Mouse (Mus musculus): Measurements from ENCODE around the gene 4930432K21Rik. TPM values are rescaled to one million over a fixed set of nuclear protein-coding genes. Genes with fewer than 3 reads are reported as not detected.

4930432K21Rik gene
- total RNA-seq, 2 experiments from 2014 or later: 2.0 to 2.8 TPM

GRCm38 (mm10) chr8:84125656-84126055 lies 22.2 kb upstream of the 4930432K21Rik start, which contains the start of gene Podnl1:
Gene Podnl1, plus strand, starts transcription at chr8:84125989.
- DNase-seq (ENCODE audit: extremely low spot score in 1 of 2, low spot score in 2 of 2): no peak
- intact Hi-C loops (cut with DNase I): no loop called here
- Histone ChIP-seq H3K27ac (no peak within 1 kb of the TSS), H3K4me3 (no peak within 1 kb of the TSS)
- no peak for TF ChIP-seq CTCF (IDR thresholded peaks at IDR 0.05)

DNA sequence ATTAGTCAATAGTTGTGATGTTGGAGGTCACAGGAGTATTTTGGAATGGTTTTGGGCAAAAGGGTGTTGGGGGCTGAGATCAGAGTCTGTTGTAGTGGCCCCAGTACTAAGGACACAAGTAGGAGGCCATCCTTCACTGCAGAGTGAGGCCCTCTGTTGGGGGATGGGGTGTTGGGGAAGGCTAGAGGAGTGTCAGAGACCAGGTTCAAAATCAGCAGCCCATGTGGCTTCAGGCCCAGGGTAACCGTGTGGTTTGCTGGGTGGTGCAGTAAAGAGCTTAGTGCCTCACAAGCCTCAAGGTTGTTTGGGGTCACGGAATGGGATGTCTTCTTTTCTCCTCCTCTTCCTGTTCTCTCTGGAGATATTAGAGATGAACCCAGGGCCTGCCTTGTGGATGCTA lies 21.1 kb upstream of the 4930432K21Rik start:
- H3K27ac ChIP-seq: no peak overlapping the region
- H3K4me3 ChIP-seq: no peak overlapping the region
- TF ChIP-seq CTCF (IDR thresholded peaks at IDR 0.05): no peak
- DNase-seq (ENCODE audit: extremely low spot score in 1 of 2, low spot score in 2 of 2): no peak
- intact Hi-C loops (cut with DNase I): no loop called here

DNA sequence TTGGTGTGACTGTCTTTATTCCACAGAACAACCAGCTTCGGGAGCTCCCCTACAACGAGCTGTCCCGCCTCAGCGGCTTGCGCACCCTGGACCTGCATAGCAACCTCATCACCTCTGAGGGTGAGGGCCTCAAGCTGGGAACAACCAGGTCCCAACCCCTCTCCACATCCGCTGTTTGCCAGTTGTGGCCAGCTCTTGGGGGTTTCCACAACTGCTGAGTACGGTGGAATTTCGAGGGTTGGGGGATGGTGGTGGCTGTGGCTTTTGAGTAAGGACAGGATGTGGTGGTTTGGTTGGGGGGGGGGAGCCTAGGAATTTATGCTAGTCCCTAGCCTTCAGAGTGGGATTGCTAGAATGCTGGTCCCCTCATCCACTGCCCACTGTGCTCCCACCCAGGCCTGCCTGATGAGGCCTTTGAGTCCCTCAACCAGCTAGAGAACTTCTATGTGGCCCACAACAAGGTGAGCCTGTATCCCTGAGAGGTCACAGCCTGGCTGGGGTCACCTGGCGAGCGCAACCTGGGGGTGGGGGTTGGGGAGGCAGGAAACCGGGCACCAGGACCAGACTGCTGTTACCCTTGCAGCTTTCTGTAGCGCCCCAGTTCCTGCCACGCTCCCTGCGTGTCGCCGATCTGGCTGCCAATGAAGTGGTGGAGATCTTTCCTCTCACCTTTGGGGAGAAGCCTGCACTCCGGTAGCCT lies 20.5 kb upstream of the 4930432K21Rik start:
- no peak overlapping the region for H3K27ac ChIP-seq
- no peak overlapping the region for H3K4me3 ChIP-seq
- no peak for DNase-seq (ENCODE audit: extremely low spot score in 1 of 2, low spot score in 2 of 2)
- intact Hi-C loops (cut with DNase I): no loop called here
- no peak for TF ChIP-seq CTCF (IDR thresholded peaks at IDR 0.05)

DNA sequence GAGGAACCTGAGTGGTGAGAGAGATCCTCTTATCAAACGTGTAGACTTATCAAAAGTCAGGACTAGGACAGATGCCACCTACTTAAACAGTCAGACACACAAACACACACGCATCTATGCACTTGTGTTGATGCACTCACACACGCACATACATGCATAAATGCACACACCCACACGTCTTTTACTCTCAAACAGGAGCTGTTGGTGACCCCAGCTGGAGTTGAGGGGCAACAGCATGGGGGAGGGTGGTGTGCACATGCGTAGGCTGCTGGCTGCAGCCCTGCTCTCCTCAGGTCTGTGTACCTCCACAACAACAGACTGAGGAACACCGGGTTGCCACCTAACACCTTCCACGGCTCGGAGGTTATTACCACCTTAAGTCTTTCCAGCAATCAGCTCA lies 19.5 kb upstream of the 4930432K21Rik start:
- no peak overlapping the region for H3K27ac ChIP-seq
- no peak for TF ChIP-seq CTCF (IDR thresholded peaks at IDR 0.05)
- intact Hi-C loops (cut with DNase I): no loop called here
- H3K4me3 ChIP-seq: no peak overlapping the region
- no peak for DNase-seq (ENCODE audit: extremely low spot score in 1 of 2, low spot score in 2 of 2)

DNA sequence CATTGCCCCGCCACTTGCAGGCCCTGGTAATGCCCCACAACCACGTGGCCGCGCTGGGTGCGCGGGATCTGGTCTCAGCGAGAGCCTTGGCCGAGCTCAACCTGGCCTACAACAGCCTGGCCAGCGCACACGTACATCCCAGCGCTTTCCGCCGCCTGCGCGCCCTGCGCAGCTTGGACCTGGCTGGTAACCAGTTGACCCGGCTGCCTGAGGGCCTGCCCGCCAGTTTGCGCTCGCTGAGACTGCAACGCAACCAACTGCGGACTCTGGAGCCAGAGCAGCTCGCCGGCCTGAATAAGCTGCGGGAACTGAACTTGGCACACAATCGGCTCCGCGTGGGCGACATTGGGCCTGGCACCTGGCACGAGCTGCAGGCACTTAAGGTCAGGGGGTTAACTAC lies 17.0 kb upstream of the 4930432K21Rik start:
- Histone ChIP-seq H3K4me3 (no peak overlapping the region), H3K27ac (no peak overlapping the region)
- no peak for TF ChIP-seq CTCF (IDR thresholded peaks at IDR 0.05)
- intact Hi-C loops (cut with DNase I): no loop called here
- DNase-seq (ENCODE audit: extremely low spot score in 1 of 2, low spot score in 2 of 2): no peak

DNA sequence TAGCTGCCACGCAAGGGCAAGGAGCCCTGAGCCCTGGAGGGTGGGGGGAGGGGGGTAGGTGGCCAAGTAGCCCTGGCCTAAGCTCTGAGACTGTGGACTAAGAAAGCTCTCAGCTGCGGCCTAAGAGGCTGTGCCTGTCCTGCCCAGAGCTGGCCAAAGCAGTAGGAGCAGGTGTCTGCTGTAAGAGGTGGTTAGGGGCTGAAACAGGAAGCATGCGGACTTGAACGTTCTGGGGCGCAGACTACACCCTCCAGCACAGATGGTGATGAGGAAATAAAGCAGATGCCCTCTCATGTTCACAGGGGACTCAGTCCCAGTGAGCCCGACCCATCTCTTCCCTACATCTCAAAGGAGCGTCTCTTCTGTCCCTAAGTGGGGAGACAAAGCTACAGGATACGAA lies 15.6 kb upstream of the 4930432K21Rik start:
- intact Hi-C loops (cut with DNase I): no loop called here
- DNase-seq (ENCODE audit: extremely low spot score in 1 of 2, low spot score in 2 of 2): no peak
- no peak overlapping the region for H3K27ac ChIP-seq
- H3K4me3 ChIP-seq: no peak overlapping the region
- TF ChIP-seq CTCF (IDR thresholded peaks at IDR 0.05): no peak

- TF ChIP-seq CTCF (IDR thresholded peaks at IDR 0.05): no peak
- Histone ChIP-seq H3K27ac (no peak overlapping the region), H3K4me3 (no peak overlapping the region)
- DNase-seq (ENCODE audit: extremely low spot score in 1 of 2, low spot score in 2 of 2): no peak
- intact Hi-C loops (cut with DNase I): no loop called here
These were observed 10.0 kb upstream of the 4930432K21Rik start for GRCm38 (mm10) chr8:84137848-84138247.

DNA sequence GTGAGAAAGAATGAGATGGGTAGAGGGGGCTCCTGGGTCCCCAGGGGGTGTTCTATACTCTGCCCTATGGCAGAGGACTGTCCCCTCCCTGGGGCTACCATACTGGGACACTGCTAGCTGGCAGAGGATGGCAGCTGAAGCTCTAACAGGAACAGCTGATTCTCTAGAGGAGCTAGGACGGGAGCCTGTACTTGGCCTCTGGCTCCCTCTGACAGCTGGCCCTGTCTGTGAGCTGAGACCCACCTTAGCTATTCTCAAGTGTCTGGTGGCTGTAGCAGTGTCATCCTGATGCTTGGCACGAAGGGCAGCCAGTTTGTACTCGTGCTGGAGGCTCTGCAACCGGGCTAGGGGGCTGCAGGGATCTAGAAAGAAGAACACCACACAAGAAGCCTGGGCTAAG lies 7.0 kb upstream of the 4930432K21Rik start:
- no peak for DNase-seq (ENCODE audit: extremely low spot score in 1 of 2, low spot score in 2 of 2)
- H3K27ac ChIP-seq: no peak overlapping the region
- intact Hi-C loops (cut with DNase I): no loop called here
- no peak overlapping the region for H3K4me3 ChIP-seq
- no peak for TF ChIP-seq CTCF (IDR thresholded peaks at IDR 0.05)

DNA sequence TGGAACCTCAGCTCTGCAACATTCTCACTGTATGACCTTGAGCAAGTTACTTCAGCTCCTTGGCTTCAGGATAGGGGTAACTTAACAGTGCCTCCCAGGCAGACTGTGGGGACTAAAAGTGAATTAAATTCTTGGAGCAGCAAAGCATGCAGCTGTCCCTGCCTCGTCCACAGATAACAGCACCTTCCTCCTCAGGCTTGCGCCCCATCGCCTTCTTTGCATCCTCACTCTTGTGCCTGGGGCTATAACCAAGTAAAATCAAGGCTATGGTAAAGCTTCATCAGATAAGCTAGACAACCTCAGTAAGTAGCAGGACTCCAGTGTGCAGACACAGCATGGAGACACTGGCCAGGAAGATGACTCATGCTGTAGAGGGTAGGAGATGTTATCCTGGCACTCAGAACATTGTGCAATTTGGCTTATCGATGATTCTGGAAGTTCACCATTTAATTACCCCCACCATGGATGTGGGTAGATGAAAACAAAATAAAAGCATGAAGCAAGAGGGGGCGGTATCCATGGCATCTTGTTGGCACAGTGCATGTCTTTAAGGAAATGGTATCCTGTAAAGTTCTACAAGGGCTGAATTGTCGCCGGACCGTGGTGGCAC lies 3.1 kb upstream of the 4930432K21Rik start:
- no peak overlapping the region for H3K4me3 ChIP-seq

GRCm38 (mm10) chr8:84147324-84147766 lies 480 bp upstream of the 4930432K21Rik start:
- peak in 1 of 2 experiments; percentile 23 for DNase-seq (ENCODE audit: extremely low spot score in 1 of 2, low spot score in 2 of 2)
- no peak for TF ChIP-seq CTCF (IDR thresholded peaks at IDR 0.05)
- H3K27ac ChIP-seq: peak overlapping the region; percentile 88
- intact Hi-C loops (cut with DNase I): no loop called here
- H3K4me3 ChIP-seq: peak overlapping the region; percentile 60

More for the DNA sequence above, 3.1 kb upstream of the 4930432K21Rik start:
- no peak for TF ChIP-seq CTCF (IDR thresholded peaks at IDR 0.05)
- no peak for DNase-seq (ENCODE audit: extremely low spot score in 1 of 2, low spot score in 2 of 2)
- H3K27ac ChIP-seq: no peak overlapping the region
- intact Hi-C loops (cut with DNase I): no loop called here

DNA sequence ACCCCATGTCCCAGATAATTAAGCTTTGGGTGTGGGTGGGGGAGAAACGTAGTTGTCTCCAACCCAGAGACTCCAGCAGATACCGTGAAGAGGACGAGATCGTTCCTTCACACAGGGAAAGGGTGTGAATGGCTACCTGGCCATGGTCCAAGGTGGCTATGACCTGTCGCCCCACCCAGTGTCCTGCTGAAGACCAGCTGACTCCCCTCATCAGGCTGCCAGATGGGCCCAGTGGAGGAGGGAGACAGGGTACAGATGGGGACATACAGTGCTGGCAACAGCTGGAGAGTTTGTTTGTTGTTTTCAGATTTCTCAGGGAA lies 666 bp downstream of the 4930432K21Rik start:
- no peak for DNase-seq (ENCODE audit: extremely low spot score in 1 of 2, low spot score in 2 of 2)
- TF ChIP-seq CTCF (IDR thresholded peaks at IDR 0.05): no peak
- Histone ChIP-seq H3K4me3 (peak overlapping the region; percentile 60), H3K27ac (no peak overlapping the region)
- intact Hi-C loops (cut with DNase I): no loop called here

- DNase-seq (ENCODE audit: extremely low spot score in 1 of 2, low spot score in 2 of 2): no peak
- Histone ChIP-seq H3K27ac (no peak overlapping the region), H3K4me3 (no peak overlapping the region)
- no peak for TF ChIP-seq CTCF (IDR thresholded peaks at IDR 0.05)
- intact Hi-C loops (cut with DNase I): no loop called here
These were observed 1.4 kb downstream of the 4930432K21Rik start for GRCm38 (mm10) chr8:84149181-84149580.

DNA sequence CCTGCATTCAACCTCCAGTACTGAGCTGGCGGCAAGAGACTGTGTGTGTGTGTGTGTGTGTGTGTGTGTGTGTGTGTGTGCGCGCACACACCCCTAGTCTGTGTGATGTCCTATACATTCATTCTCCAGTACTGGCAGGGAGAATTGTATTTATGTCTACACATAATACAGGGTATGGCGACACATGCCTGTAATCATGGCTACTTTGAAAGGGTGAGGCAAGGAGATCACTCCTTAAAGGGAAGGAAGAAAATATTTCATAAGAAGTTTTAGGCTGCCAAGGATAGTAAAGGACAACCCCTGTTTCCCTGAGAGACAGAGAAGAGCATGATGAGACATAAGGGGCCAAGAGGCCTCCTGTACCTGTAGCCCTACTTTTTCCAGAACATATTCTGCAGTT lies 9.8 kb downstream of the 4930432K21Rik start:
- DNase-seq (ENCODE audit: extremely low spot score in 1 of 2, low spot score in 2 of 2): no peak
- TF ChIP-seq CTCF (IDR thresholded peaks at IDR 0.05): no peak
- intact Hi-C loops (cut with DNase I): no loop called here
- Histone ChIP-seq H3K4me3 (no peak overlapping the region), H3K27ac (no peak overlapping the region)

Data from left cerebral cortex, adult 2 months (tissue).